Mouse (Mus musculus) stomach, embryonic 14.5 days (tissue): ENCODE results near the gene Pla2g1b. TPM values are rescaled to one million over a fixed set of nuclear protein-coding genes. Genes with fewer than 3 reads are reported as not detected.

Source experiments
- ATAC-seq: fragments of 200-750 bp; cut with Nextera tagmentation; 2 replicates; pipeline ENCODE4 v1.8.0; 2017; ENCODE audit warnings: low read depth, moderate TSS enrichment; ENCODE audit not compliant: insufficient number of reproducible peaks, insufficient read depth, low FRiP score
- H3K27ac ChIP-seq: fragments of 300-500 bp; sonication (generic); 2 replicates; pipeline ENCODE4 v1.5.1; 2014; ENCODE audit warnings: mild to moderate bottlenecking, low read length, moderate library complexity, mixed read lengths
- H3K27me3 ChIP-seq: fragments of 300-500 bp; sonication (generic); 2 replicates; pipeline ENCODE4 v1.6.1; 2014; ENCODE audit warnings: low read length, control low read depth, mixed read lengths; ENCODE audit not compliant: control insufficient read depth, insufficient read depth
- H3K36me3 ChIP-seq: fragments of 300-500 bp; sonication (generic); 2 replicates; pipeline ENCODE4 v1.6.1; 2014; ENCODE audit warnings: mild to moderate bottlenecking, control low read depth, low read length, moderate library complexity, mixed read lengths; ENCODE audit not compliant: control insufficient read depth, insufficient read depth
- H3K4me1 ChIP-seq: fragments of 300-500 bp; sonication (generic); 2 replicates; pipeline ENCODE4 v1.6.1; 2014; ENCODE audit warnings: low read length, control low read depth, mixed read lengths; ENCODE audit not compliant: control insufficient read depth, insufficient read depth
- H3K4me2 ChIP-seq: fragments of 300-500 bp; sonication (generic); replicated peaks from 2 replicates; pipeline ENCODE4 v1.6.1; 2014; ENCODE audit warnings: low read depth, low read length, control low read depth
- H3K4me3 ChIP-seq: fragments of 300-500 bp; sonication (generic); 2 replicates; pipeline ENCODE4 v1.5.1; 2014; ENCODE audit warnings: low read depth, low read length, control low read depth
- H3K9ac ChIP-seq: fragments of 300-500 bp; sonication (generic); replicated peaks from 2 replicates; pipeline ENCODE4 v1.6.1; 2014; ENCODE audit warnings: low read depth, mild to moderate bottlenecking, control low read depth, low read length, moderate library complexity, mixed read lengths
- H3K9me3 ChIP-seq: fragments of 300-500 bp; sonication (generic); 2 replicates; pipeline ENCODE4 v1.6.1; 2016; ENCODE audit warnings: low read depth, low read length, control low read depth; ENCODE audit not compliant: control insufficient read depth
- WGBS: fragments of 180-500 bp; shearing (Covaris S2); extraction: QIAGEN DNeasy Blood & Tissue Kit; methylation state at CpG from one replicate; pipeline ENCODE4 v1.1.7; 2014; 5-methylcytosine and 5-hydroxymethylcytosine counted together
- polyA plus RNA-seq: library from polyadenylated mRNA; unstranded; fragments of >200 nt; fragmentation: Nextera tagmentation; extraction: Ambion mirVana; gene quantifications from 2 replicates; pipeline ENCODE4 v1.2.1, GENCODE M21; 2014

The Pla2g1b gene
- polyA plus RNA-seq, 1 experiment from 2014 or later, result 20.2 TPM

GRCm38 (mm10) chr5:115509790-115510689, 44.0 kb downstream of the Pla2g1b start:
- Histone ChIP-seq H3K36me3 (no peaks in the 10 kb centered on the region), H3K9ac (no peak overlapping the region; the same call in 1 of the 2 replicates), H3K9me3 (no peaks in the 10 kb centered on the region), H3K4me3 (no peak overlapping the region), H3K27ac (peak overlapping the region; percentile 75; the same call in 1 of the 2 replicates), H3K4me1 (peaks cover 38% of the 10 kb centered on the region), H3K27me3 (no peaks in the 10 kb centered on the region), H3K4me2 (peak overlapping the region; percentile 87; the same call in 1 of the 2 replicates)
- 75% methylated on average over 15 of the region's 15 CpGs for WGBS
- no peak for ATAC-seq

DNA sequence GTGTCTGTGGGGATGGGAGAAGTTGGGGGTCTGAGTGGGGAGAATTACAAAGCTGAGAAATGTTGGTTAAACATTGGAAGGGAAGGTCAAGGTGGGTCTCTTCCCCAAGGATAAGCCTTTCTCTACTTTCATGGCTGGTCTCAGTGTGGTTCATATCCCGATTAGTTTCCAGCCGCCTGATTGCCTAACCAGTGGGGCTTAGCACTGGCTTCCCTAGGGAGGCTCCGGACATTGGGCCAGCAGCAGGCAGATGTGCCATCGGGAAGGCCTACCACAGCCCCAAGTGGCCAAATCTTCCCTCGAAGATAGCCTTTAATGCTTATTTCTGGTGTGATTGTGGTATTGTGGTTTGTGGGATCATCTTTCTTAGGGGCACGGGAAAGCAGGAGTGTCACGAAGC, 46.3 kb downstream of the Pla2g1b start:
- Histone ChIP-seq H3K4me3 (no peak overlapping the region), H3K4me1 (peaks cover 41% of the 10 kb centered on the region), H3K4me2 (no peak overlapping the region), H3K27ac (no peak overlapping the region), H3K9ac (no peak overlapping the region), H3K36me3 (no peaks in the 10 kb centered on the region), H3K27me3 (no peaks in the 10 kb centered on the region), H3K9me3 (no peaks in the 10 kb centered on the region)
- ATAC-seq, result no peak
- 92% methylated on average over 7 of the region's 7 CpGs for WGBS

- peaks cover 32% of the 10 kb centered on the region for H3K4me1 ChIP-seq
- H3K4me2 ChIP-seq, result no peak overlapping the region
- H3K36me3 ChIP-seq, result no peaks in the 10 kb centered on the region
- WGBS, result 95% methylated on average over 14 of the region's 14 CpGs
- H3K27me3 ChIP-seq, result no peaks in the 10 kb centered on the region
- H3K9ac ChIP-seq, result no peak overlapping the region
- ATAC-seq, result no peak
- H3K4me3 ChIP-seq, result no peak overlapping the region
- no peaks in the 10 kb centered on the region for H3K9me3 ChIP-seq
- no peak overlapping the region for H3K27ac ChIP-seq
Measured at GRCm38 (mm10) chr5:115513246-115513645, 47.2 kb downstream of the Pla2g1b start.

DNA sequence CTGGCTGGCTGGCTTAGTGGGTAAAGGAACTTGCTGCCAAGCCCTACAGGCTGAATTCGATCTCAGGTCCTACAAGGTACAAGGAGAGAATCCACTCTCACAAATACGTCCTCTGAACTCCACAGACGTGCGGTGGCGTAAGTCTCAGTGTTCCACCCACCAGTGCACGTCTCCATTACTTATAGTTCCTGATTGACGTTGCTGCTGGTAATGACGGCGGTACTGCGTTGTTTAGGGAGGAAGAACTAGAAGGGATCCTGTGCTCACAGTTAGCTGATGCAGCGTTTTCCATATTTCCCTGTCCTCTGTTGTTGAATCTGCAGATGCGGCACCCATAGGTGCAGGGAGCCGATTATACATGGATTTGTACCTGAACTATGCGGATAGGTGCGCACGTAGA, 47.7 kb downstream of the Pla2g1b start:
- 96% methylated on average over 16 of the region's 16 CpGs for WGBS
- H3K4me3 ChIP-seq, result no peak overlapping the region
- ATAC-seq, result no peak
- H3K36me3 ChIP-seq, result no peaks in the 10 kb centered on the region
- H3K27me3 ChIP-seq, result no peaks in the 10 kb centered on the region
- peaks cover 27% of the 10 kb centered on the region for H3K4me1 ChIP-seq
- H3K9me3 ChIP-seq, result no peaks in the 10 kb centered on the region
- no peak overlapping the region for H3K9ac ChIP-seq
- H3K27ac ChIP-seq, result peak overlapping the region; percentile 60; the same call in 1 of the 2 replicates
- H3K4me2 ChIP-seq, result no peak overlapping the region

DNA sequence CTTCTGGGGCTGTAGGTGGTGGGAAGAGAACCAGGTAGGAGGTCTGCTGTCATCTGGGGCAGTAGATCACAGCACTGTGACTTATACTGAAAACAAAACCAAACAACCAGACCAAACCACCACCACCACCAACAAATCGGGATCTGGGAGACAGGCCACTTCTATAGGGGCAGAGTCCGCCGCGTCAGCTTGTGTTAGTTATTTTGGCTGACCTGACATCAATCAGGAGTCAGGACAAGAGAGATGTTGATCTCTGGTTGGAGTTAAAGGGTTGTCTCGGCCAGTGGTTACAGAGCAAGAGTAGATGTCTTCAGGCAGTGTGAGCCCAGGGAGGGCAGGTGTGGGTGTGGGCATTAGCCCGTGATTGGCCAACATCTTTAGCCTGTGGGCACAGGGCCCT, 48.3 kb downstream of the Pla2g1b start:
- WGBS, result 64% methylated on average over 6 of the region's 6 CpGs
- peaks cover 23% of the 10 kb centered on the region for H3K4me1 ChIP-seq
- no peaks in the 10 kb centered on the region for H3K36me3 ChIP-seq
- no peak overlapping the region for H3K9ac ChIP-seq
- H3K9me3 ChIP-seq, result no peaks in the 10 kb centered on the region
- no peak overlapping the region for H3K4me3 ChIP-seq
- peak overlapping the region; percentile 60 for H3K27ac ChIP-seq
- ATAC-seq, result no peak; the same call in 1 of the 2 replicates
- H3K27me3 ChIP-seq, result no peaks in the 10 kb centered on the region
- H3K4me2 ChIP-seq, result no peak overlapping the region; the same call in 1 of the 2 replicates

GRCm38 (mm10) chr5:115514896-115515587, 49.0 kb downstream of the Pla2g1b start:
- WGBS, result 29% methylated on average over 20 of the region's 20 CpGs

DNA sequence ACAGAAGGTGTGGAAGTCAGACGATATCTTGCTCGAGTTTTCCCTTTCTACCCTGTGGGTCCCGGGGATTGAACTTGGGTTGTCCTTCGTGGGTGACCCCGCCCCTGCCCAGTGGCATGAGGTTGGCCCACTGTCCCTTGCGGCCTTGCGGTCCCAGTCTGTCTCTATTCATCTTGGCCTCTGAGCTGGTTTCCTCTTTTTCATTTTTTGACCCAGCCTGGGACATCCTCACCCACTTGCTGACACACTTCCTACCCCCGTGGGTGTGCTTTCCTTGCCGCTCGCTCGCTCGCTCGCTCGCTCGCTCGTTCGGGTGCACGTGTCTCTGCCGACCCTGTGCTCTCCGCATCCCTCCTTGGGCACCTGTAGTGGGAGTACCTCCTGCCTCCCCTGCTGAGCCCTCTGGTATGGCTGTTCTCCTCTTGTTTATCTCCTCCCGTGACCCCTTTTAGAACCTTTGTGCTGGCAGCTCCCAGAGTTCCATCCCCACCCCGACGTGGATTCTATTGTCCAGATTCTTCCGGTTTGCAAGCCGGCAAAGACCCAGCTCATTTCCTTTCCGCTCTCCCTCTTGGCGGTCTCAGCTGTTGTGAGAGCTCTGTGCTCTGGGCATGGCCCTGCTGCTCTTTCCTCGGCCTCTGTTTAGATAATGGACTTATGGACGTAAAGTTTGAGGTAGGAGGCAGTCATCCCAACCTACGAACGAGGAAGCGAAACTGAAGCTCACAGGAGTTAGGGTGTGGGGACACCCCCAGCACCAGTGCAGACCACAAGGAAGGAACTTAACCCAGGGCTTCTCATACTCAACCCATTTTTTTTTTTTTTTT, 50.2 kb downstream of the Pla2g1b start:
- Histone ChIP-seq H3K27me3 (no peaks in the 10 kb centered on the region), H3K27ac (peak overlapping the region; percentile 55; the same call in 1 of the 2 replicates), H3K4me2 (no peak overlapping the region), H3K9ac (no peak overlapping the region), H3K4me3 (no peak overlapping the region), H3K36me3 (no peaks in the 10 kb centered on the region), H3K4me1 (peaks cover 18% of the 10 kb centered on the region), H3K9me3 (no peaks in the 10 kb centered on the region)
- no peak for ATAC-seq
- WGBS, result 66% methylated on average over 32 of the region's 32 CpGs

More at GRCm38 (mm10) chr5:115514896-115515587, 49.0 kb downstream of the Pla2g1b start:
- Histone ChIP-seq H3K4me2 (no peak overlapping the region; the same call in 1 of the 2 replicates), H3K4me3 (no peak overlapping the region), H3K9me3 (no peaks in the 10 kb centered on the region), H3K27ac (peak overlapping the region; percentile 60), H3K36me3 (no peaks in the 10 kb centered on the region), H3K27me3 (no peaks in the 10 kb centered on the region), H3K9ac (no peak overlapping the region), H3K4me1 (peaks cover 18% of the 10 kb centered on the region)
- peak; percentile 79 for ATAC-seq

DNA sequence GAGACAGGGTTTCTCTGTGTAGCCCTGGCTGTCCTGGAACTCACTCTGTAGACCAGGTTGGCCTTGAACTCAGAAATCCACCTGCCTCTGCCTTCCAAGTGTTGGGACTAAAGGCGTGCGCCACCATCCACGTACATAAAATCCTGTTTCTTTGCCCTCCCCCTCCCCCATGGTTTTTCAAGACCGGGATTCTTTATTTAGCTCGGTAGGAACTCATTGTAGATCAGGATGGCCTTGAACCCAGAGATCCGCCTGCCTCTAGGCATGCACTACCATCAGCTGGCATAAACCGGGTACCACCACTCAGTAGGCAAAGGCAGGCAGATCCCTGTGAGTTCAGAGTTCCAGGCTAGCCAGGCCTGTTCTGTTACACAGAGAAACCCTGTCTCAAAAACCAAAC, 50.8 kb downstream of the Pla2g1b start:
- H3K4me2 ChIP-seq, result no peak overlapping the region
- H3K27ac ChIP-seq, result peak overlapping the region; percentile 48; the same call in 1 of the 2 replicates
- no peak overlapping the region for H3K9ac ChIP-seq
- H3K27me3 ChIP-seq, result no peaks in the 10 kb centered on the region
- H3K4me3 ChIP-seq, result no peak overlapping the region
- WGBS, result 91% methylated on average over 7 of the region's 7 CpGs
- H3K9me3 ChIP-seq, result no peaks in the 10 kb centered on the region
- H3K36me3 ChIP-seq, result no peaks in the 10 kb centered on the region
- peaks cover 21% of the 10 kb centered on the region for H3K4me1 ChIP-seq
- ATAC-seq, result no peak
